27 mouse cellular contexts compared by ENCODE assay signal in genomic region chr13:112216084-112216483, GRCm38 (mm10).
DNase-seq lines count a peak whose midpoint lies in the region; ATAC-seq lines count a peak whose summit lies in the region.
"Had no signal": no experiment of that assay in that cellular context is flagged by ENCODE, and none has a peak within 500 bp of the region (broad histone marks: within the 10 kb centered on the region; RNA-seq: fewer than 3 reads in every experiment).

No protein-coding gene starts in this region.

- H3K27ac ChIP-seq in midbrain, embryonic 11.5 days (ENCODE audit: low read depth, low read length), result no peak overlapping the region
- H3K27ac ChIP-seq in midbrain, embryonic 16.5 days (ENCODE audit: low read length), result no peak overlapping the region
- H3K27ac ChIP-seq: embryonic facial prominence, embryonic 13.5 days; embryonic facial prominence, embryonic 15.5 days; forebrain, embryonic 10.5 days; forebrain, embryonic 12.5 days had no signal

- H3K4me2 ChIP-seq in midbrain, embryonic 11.5 days, result no peak overlapping the region
- H3K4me2 ChIP-seq in midbrain, embryonic 16.5 days (ENCODE audit: low read length), result no peak overlapping the region
- H3K4me2 ChIP-seq: embryonic facial prominence, embryonic 13.5 days; embryonic facial prominence, embryonic 15.5 days; forebrain, embryonic 12.5 days had no signal

- no peaks in the 10 kb centered on the region for H3K36me3 ChIP-seq in midbrain, embryonic 11.5 days (ENCODE audit: control insufficient read depth, insufficient read depth, low read length)
- no peaks in the 10 kb centered on the region for H3K36me3 ChIP-seq in midbrain, embryonic 16.5 days (ENCODE audit: control insufficient read depth, insufficient read depth, low read length)
- H3K36me3 ChIP-seq: embryonic facial prominence, embryonic 13.5 days; embryonic facial prominence, embryonic 15.5 days; forebrain, embryonic 10.5 days; forebrain, embryonic 12.5 days had no signal

- no peaks in the 10 kb centered on the region for H3K9me3 ChIP-seq in midbrain, embryonic 11.5 days (ENCODE audit: control insufficient read depth, low read length)
- no peaks in the 10 kb centered on the region for H3K9me3 ChIP-seq in midbrain, embryonic 16.5 days (replicated peaks; ENCODE audit: control insufficient read depth, low read length, poor library complexity, severe bottlenecking)
- H3K9me3 ChIP-seq: embryonic facial prominence, embryonic 13.5 days; embryonic facial prominence, embryonic 15.5 days; forebrain, embryonic 10.5 days; forebrain, embryonic 12.5 days had no signal

- no peak overlapping the region for H3K9ac ChIP-seq in midbrain, embryonic 11.5 days (ENCODE audit: low read length)
- no peak overlapping the region for H3K9ac ChIP-seq in midbrain, embryonic 16.5 days (ENCODE audit: low read depth, low read length)
- H3K9ac ChIP-seq: embryonic facial prominence, embryonic 13.5 days; embryonic facial prominence, embryonic 15.5 days; forebrain, embryonic 12.5 days had no signal

- WGBS in midbrain, embryonic 11.5 days, result 92% methylated on average over 14 of the region's 14 CpGs
- 94% methylated on average over 10 of the region's 14 CpGs for WGBS in midbrain, embryonic 16.5 days

- no peak overlapping the region for H3K4me3 ChIP-seq in midbrain, embryonic 11.5 days (ENCODE audit: low read depth, low read length)
- no peak overlapping the region for H3K4me3 ChIP-seq in midbrain, embryonic 16.5 days (ENCODE audit: low read depth, low read length)
- H3K4me3 ChIP-seq: embryonic facial prominence, embryonic 13.5 days; embryonic facial prominence, embryonic 15.5 days; erythroblast, embryonic 14.5 days; forebrain, embryonic 10.5 days; forebrain, embryonic 12.5 days had no signal

- H3K27me3 ChIP-seq in midbrain, embryonic 11.5 days (ENCODE audit: control insufficient read depth, insufficient read depth, low read length), result no peaks in the 10 kb centered on the region
- H3K27me3 ChIP-seq in midbrain, embryonic 16.5 days (ENCODE audit: control insufficient read depth, insufficient read depth, low read depth, low read length), result no peaks in the 10 kb centered on the region
- H3K27me3 ChIP-seq: CH12.LX; embryonic facial prominence, embryonic 13.5 days; embryonic facial prominence, embryonic 15.5 days; forebrain, embryonic 12.5 days had no signal

- intact Hi-C loops in heart, postnatal 36 days (cut with DNase I), result no loop called here

- ATAC-seq in midbrain, embryonic 11.5 days (ENCODE audit: low FRiP score), result no peak
- ATAC-seq in midbrain, embryonic 16.5 days, result no peak
- no peak for ATAC-seq in monocyte, adult 5-6 weeks (replicated peaks; ENCODE audit: insufficient number of reproducible peaks, low FRiP score, low TSS enrichment, poor library complexity, severe bottlenecking)
- ATAC-seq: CD4-positive, CD25-positive, alpha-beta regulatory T cell, adult 4 months; forebrain, embryonic 14.5 days; forebrain, embryonic 16.5 days had no signal

- H3K4me1 ChIP-seq in midbrain, embryonic 11.5 days (ENCODE audit: control insufficient read depth, insufficient read depth, low read length), result no peaks in the 10 kb centered on the region
- H3K4me1 ChIP-seq in midbrain, embryonic 16.5 days (ENCODE audit: control insufficient read depth, insufficient read depth, low read length), result no peaks in the 10 kb centered on the region
- H3K4me1 ChIP-seq: embryonic facial prominence, embryonic 13.5 days; forebrain, embryonic 12.5 days had no signal

- DNase-seq in midbrain, embryonic 11.5 days (ENCODE audit: low spot score, missing footprints), result peak; percentile 66
- DNase-seq in MEL-GATA-1-ER (ENCODE audit: extremely low read depth, low read depth) (peak; percentile 12), ZHBTc4 (ENCODE audit: low read depth, low spot score) (peak; percentile 37)
- no peak for DNase-seq in heart, postnatal 36 days
- no peak for DNase-seq in kidney, postnatal 36 days
- DNase-seq: adrenal gland, adult 2 months; adrenal gland, postnatal 10 days; adrenal gland, postnatal 25 days; B cell, adult 2 months; cerebellum, adult 11 months; cerebellum, adult 18-20 months; cerebellum, adult 8-10 months; cerebellum, adult 9-11 months; cerebellum, postnatal 14 days; cerebellum, postnatal 36 days; embryo, embryonic 11 days had no signal

Comparison
In these comparisons a context has a peak if more than half of its experiments do, and no peak if none do; other contexts are left out.
1. DNase-seq: peak in midbrain, embryonic 11.5 days (single experiment), MEL-GATA-1-ER (single experiment) and ZHBTc4 (single experiment); none in heart, postnatal 36 days (0 of 2) and kidney, postnatal 36 days (0 of 2).